Comparison of ENCODE assay signal across 9 mouse cellular contexts in the genomic region with DNA sequence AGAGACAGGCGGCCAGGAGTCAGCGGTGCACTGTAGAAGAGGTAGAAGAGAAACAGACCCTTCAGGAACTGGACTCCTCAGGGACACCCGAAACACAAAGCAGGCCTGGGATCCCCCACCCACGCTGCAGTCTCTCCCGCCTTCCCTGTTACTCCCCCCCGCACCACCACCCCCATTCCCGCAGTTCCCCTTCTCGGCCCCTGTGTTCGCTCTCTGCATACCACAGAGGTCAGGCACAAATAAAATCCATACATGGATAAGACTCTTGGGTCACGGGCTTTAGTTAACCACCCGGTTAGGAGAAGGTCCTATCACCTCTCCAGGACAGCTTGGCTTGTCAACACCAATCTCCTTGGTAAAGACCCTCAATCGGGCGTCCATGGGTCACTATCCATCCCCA. TPM values are rescaled to one million over a fixed set of nuclear protein-coding genes. Genes with fewer than 3 reads are reported as not detected.
DNase-seq lines count a peak whose midpoint lies in the region; ATAC-seq and TF ChIP-seq lines count a peak whose summit lies in the region.
"Had no signal": no experiment of that assay in that cellular context is flagged by ENCODE, and none has a peak within 500 bp of the region (broad histone marks: within the 10 kb centered on the region; RNA-seq: fewer than 3 reads in every experiment).

No protein-coding gene starts in this region.

- 7% methylated on average over 13 of the region's 13 CpGs for WGBS in lung, embryonic 16.5 days
- WGBS in lung, adult 2 months, result 61% methylated on average over 13 of the region's 13 CpGs
- 14% methylated on average over 13 of the region's 13 CpGs for WGBS in forebrain, embryonic 16.5 days
- WGBS in liver, embryonic 11.5 days, result 14% methylated on average over 13 of the region's 13 CpGs
- 16% methylated on average over 13 of the region's 13 CpGs for WGBS in stomach, embryonic 16.5 days

- peak; percentile 21; the same call in 1 of the 2 replicates for ATAC-seq in lung, embryonic 16.5 days (ENCODE audit: low read depth)
- ATAC-seq in forebrain, embryonic 16.5 days, result no peak
- no peak for ATAC-seq in liver, embryonic 11.5 days (replicated peaks; ENCODE audit: low FRiP score)
- ATAC-seq in stomach, embryonic 16.5 days (ENCODE audit: insufficient read depth, low FRiP score), result peak; percentile 39

- H3K4me2 ChIP-seq in lung, embryonic 16.5 days (ENCODE audit: low read depth, low read length), result peak overlapping the region; percentile 66
- H3K4me2 ChIP-seq in forebrain, embryonic 16.5 days (ENCODE audit: low read length), result peak overlapping the region; percentile 59
- H3K4me2 ChIP-seq in liver, embryonic 11.5 days, result peak overlapping the region; percentile 54
- H3K4me2 ChIP-seq in stomach, embryonic 16.5 days (ENCODE audit: low read depth, low read length), result peak overlapping the region; percentile 55

- no peaks in the 10 kb centered on the region for H3K9me3 ChIP-seq in lung, embryonic 16.5 days (ENCODE audit: control insufficient read depth, low read length)
- no peaks in the 10 kb centered on the region for H3K9me3 ChIP-seq in forebrain, embryonic 16.5 days (ENCODE audit: control insufficient read depth, low read length)
- H3K9me3 ChIP-seq in liver, embryonic 11.5 days (ENCODE audit: control insufficient read depth, low read length), result no peaks in the 10 kb centered on the region
- H3K9me3 ChIP-seq in stomach, embryonic 16.5 days (replicated peaks; ENCODE audit: control insufficient read depth, low read length), result no peaks in the 10 kb centered on the region

- no peaks in the 10 kb centered on the region for H3K36me3 ChIP-seq in lung, embryonic 16.5 days (ENCODE audit: control insufficient read depth, insufficient read depth, low read length)
- no peaks in the 10 kb centered on the region for H3K36me3 ChIP-seq in forebrain, embryonic 16.5 days (ENCODE audit: control insufficient read depth, insufficient read depth)
- no peaks in the 10 kb centered on the region for H3K36me3 ChIP-seq in liver, embryonic 11.5 days (ENCODE audit: control insufficient read depth, insufficient read depth, low read length)
- H3K36me3 ChIP-seq in stomach, embryonic 16.5 days (ENCODE audit: control insufficient read depth, insufficient read depth, low read length), result no peaks in the 10 kb centered on the region

- no peak for TF ChIP-seq POLR2A in lung, adult 2 months (IDR thresholded peaks at IDR 0.05; ENCODE audit: borderline replicate concordance, extremely low read depth, low read depth, low read length)

- H3K4me3 ChIP-seq in lung, embryonic 16.5 days (ENCODE audit: low read length), result peak overlapping the region; percentile 41
- H3K4me3 ChIP-seq in lung, adult 2 months (replicated peaks; ENCODE audit: extremely low read depth, low read depth, low read length), result no peak overlapping the region
- peak overlapping the region; percentile 32 for H3K4me3 ChIP-seq in forebrain, embryonic 16.5 days (replicated peaks; ENCODE audit: low read length)
- peak overlapping the region; percentile 28; the same call in 1 of the 2 replicates for H3K4me3 ChIP-seq in liver, embryonic 11.5 days (ENCODE audit: low read depth, low read length)
- peak overlapping the region; percentile 31 for H3K4me3 ChIP-seq in stomach, embryonic 16.5 days (replicated peaks; ENCODE audit: low read length)

- DNase-seq in lung, adult 2 months, result no peak
- DNase-seq in liver, embryonic 11.5 days (ENCODE audit: low spot score), result no peak
- no peak for DNase-seq in thymus, postnatal 10 days (ENCODE audit: low spot score in 2 of 2)
- no peak for DNase-seq in frontal cortex, postnatal 14 days (ENCODE audit: low spot score in 2 of 2)
- no peak for DNase-seq in urinary bladder, postnatal 14 days (ENCODE audit: low spot score)
- DNase-seq: cerebellum, adult 2 months had no signal

- peak overlapping the region; percentile 78 for H3K27ac ChIP-seq in lung, embryonic 16.5 days (ENCODE audit: low read length)
- peak overlapping the region; percentile 23; the same call in 1 of the 2 replicates for H3K27ac ChIP-seq in forebrain, embryonic 16.5 days (ENCODE audit: low read length)
- peak overlapping the region; percentile 71 for H3K27ac ChIP-seq in liver, embryonic 11.5 days (ENCODE audit: low read depth, low read length)
- peak overlapping the region; percentile 89 for H3K27ac ChIP-seq in stomach, embryonic 16.5 days (ENCODE audit: low read length)

- H3K4me1 ChIP-seq in lung, embryonic 16.5 days (replicated peaks; ENCODE audit: control insufficient read depth, insufficient read depth, low read length), result peaks cover 50% of the 10 kb centered on the region
- peaks cover 15% of the 10 kb centered on the region for H3K4me1 ChIP-seq in lung, adult 2 months (ENCODE audit: control insufficient read depth, insufficient read depth, low read length)
- H3K4me1 ChIP-seq in forebrain, embryonic 16.5 days (replicated peaks; ENCODE audit: control insufficient read depth, insufficient read depth, low read length), result peaks cover 40% of the 10 kb centered on the region
- peaks cover 41% of the 10 kb centered on the region for H3K4me1 ChIP-seq in liver, embryonic 11.5 days (replicated peaks; ENCODE audit: control insufficient read depth, insufficient read depth, low read length)
- H3K4me1 ChIP-seq in stomach, embryonic 16.5 days (ENCODE audit: control insufficient read depth, insufficient read depth, low read length), result peaks cover 25% of the 10 kb centered on the region

- no peak for TF ChIP-seq CTCF in lung, adult 2 months (IDR thresholded peaks at IDR 0.05; ENCODE audit: insufficient read depth, low read length)

- peak overlapping the region; percentile 64 for H3K9ac ChIP-seq in lung, embryonic 16.5 days (ENCODE audit: low read length)
- H3K9ac ChIP-seq in forebrain, embryonic 16.5 days (replicated peaks; ENCODE audit: low read depth, low read length), result peak overlapping the region; percentile 51
- H3K9ac ChIP-seq in liver, embryonic 11.5 days (ENCODE audit: low read depth, low read length), result peak overlapping the region; percentile 34; the same call in 1 of the 2 replicates
- H3K9ac ChIP-seq in stomach, embryonic 16.5 days (ENCODE audit: low read length), result peak overlapping the region; percentile 62

- no peaks in the 10 kb centered on the region for H3K27me3 ChIP-seq in lung, embryonic 16.5 days (ENCODE audit: control insufficient read depth, insufficient read depth, low read depth, low read length)
- no peaks in the 10 kb centered on the region for H3K27me3 ChIP-seq in forebrain, embryonic 16.5 days (replicated peaks; ENCODE audit: control insufficient read depth, insufficient read depth, low read length)
- H3K27me3 ChIP-seq in liver, embryonic 11.5 days (replicated peaks; ENCODE audit: control insufficient read depth, insufficient read depth, low read length), result peaks cover 58% of the 10 kb centered on the region
- no peaks in the 10 kb centered on the region for H3K27me3 ChIP-seq in stomach, embryonic 16.5 days (ENCODE audit: control insufficient read depth, insufficient read depth, low read length)

RNA-seq across cellular contexts. Expression of gene Pim1, which starts 26.9 kb away (rescaled TPM):
- 15.6 and 16.6 TPM in 2 replicates for polyA plus RNA-seq in lung, embryonic 16.5 days (2015; fragmentation: Nextera tagmentation; extraction: Ambion mirVana)
- polyA plus RNA-seq in lung, adult 2 months (2012; rRNA removed), result 35.8 and 48.0 TPM in 2 replicates
- polyA plus RNA-seq in forebrain, embryonic 16.5 days (2015; fragmentation: Nextera tagmentation; extraction: Ambion mirVana), result 11.4 and 11.8 TPM in 2 replicates
- polyA plus RNA-seq in liver, embryonic 11.5 days (2014; fragmentation: Nextera tagmentation; extraction: Ambion mirVana), result 41.6 and 47.0 TPM in 2 replicates
- polyA plus RNA-seq in stomach, embryonic 16.5 days (2015; fragmentation: Nextera tagmentation; extraction: Ambion mirVana), result 11.8 and 13.5 TPM in 2 replicates

Comparison
In these comparisons a context has a peak if more than half of its experiments do, and no peak if none do; other contexts are left out.
1. ATAC-seq: peak in lung, embryonic 16.5 days (single experiment) and stomach, embryonic 16.5 days (single experiment); none in forebrain, embryonic 16.5 days (single experiment) and liver, embryonic 11.5 days (single experiment).
2. H3K27ac ChIP-seq: peak in every context shown above with its lines; median percentile 89 in stomach, embryonic 16.5 days; 78 in lung, embryonic 16.5 days; 71 in liver, embryonic 11.5 days; 23 in forebrain, embryonic 16.5 days.
3. Peak in every context shown above with its lines, with median percentiles within 50 percentile points of each other: H3K4me2 ChIP-seq and H3K9ac ChIP-seq.